Mouse (Mus musculus) 416B (cell line): ENCODE measurements around the gene Ildr2.
A peak's percentile ranks its signal among the peaks of the same experiment; 100 is the strongest.

Experiments
- DNase-seq: peaks from one replicate; pipeline ENCODE4 v3.0.0; 2011; ENCODE audit warnings: low read depth

Gene Ildr2

DNA sequence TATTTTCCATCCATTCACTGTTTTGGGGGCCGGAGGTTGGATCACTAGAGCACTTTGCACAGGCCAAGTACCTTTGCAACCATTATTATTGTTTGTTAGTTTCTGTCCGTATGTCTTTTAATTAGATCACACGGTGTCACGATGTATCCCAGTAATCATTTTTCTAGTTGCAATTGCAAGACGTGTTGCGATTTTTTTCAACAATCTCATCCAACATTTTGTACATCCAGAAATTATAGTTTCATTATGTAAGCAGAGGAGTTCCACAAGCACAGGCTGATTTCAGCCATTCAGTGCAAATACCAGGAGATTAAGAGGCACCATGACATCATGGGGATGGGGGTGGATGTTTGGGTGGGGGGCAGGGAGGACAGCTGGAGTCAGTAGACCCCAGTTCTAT, 29.5 kb downstream of the Ildr2 start:
- DNase-seq, result no peak

GRCm38 (mm10) chr1:166284390-166284789, 30.5 kb downstream of the Ildr2 start:
- DNase-seq, result no peak

- no peak for DNase-seq
Observed at GRCm38 (mm10) chr1:166286231-166286630, 32.3 kb downstream of the Ildr2 start.

DNA sequence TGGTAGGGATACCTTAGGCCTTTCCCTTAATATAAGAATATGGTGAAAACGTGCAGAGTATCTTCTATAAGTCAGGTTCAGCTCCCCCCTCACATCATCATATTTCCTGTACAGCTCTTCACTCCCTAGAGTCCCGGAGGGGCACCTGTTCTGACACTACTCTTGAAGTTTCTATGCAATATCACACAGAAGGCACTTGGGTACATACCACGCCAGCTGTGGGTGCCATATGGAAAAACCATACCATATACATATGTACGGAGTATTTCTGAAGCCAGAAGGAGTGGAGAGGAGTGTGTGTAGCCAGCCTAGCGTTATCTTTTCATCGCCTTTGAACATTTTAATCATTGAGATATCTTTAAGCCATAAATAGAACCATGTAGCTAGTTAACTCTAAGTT, 36.6 kb downstream of the Ildr2 start:
- DNase-seq, result no peak

DNA sequence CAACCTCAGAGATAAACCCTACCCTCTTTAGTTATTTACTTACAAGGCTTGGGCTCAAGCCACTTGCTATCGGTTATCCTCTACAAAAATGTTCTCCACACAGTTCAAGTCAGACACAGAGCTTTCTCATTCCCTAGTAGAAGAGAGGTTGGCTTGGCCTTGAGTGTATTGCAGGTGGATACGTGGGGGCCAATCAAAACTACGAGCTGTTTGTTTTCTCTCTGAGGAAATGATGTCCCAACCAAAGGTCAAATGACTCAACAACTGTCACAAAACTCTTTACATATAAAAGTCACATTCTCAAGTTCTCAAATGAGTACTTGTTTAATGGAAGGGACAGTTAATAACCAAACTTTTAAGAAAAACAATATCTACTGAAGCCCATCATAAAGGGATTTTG, 39.1 kb downstream of the Ildr2 start:
- DNase-seq, result peak; percentile 79

GRCm38 (mm10) chr1:166295548-166295947, 41.6 kb downstream of the Ildr2 start:
- DNase-seq, result no peak

DNA sequence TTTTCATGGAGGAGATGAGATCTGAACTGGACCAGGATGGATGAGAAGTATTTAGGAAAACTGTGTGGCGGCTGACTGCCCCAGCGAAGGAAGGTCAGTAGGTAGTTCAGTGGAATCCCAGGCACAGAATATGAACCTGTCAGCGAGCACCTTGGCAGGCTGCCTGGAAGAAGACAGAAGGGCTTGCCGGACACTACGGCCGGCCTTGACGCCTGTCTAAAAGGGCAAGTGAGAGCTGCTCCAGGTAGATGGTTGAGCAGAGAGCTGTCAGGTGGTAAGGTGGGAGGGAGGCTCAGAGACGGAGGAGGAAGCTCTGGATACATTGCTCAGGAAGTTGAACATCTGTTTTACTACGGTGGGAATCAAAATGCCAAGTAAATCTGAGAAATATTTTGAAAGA, 42.4 kb downstream of the Ildr2 start:
- DNase-seq, result no peak

- no peak for DNase-seq
Observed at GRCm38 (mm10) chr1:166296971-166297370, 43.0 kb downstream of the Ildr2 start.

- DNase-seq, result no peak
Observed at GRCm38 (mm10) chr1:166297499-166298111, 43.7 kb downstream of the Ildr2 start.

DNA sequence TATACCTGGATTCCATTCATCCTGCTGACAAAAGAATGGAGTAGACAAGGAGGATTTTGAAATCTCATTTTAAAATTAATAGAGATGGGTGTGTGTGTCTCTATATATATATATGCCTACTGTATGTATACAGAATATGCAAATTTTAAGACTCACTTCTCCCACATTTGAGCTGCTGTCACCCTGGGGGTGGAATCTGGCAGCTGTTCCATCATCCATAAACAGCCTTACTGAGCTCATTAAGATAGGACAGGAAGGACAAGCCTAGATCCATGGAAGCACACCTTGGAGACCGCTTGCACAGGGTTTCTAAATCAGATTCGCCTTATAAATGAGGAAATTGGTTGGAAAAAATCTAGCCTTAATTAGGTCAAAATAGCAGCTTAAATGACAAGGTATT, 44.9 kb downstream of the Ildr2 start:
- DNase-seq, result no peak

GRCm38 (mm10) chr1:166299821-166300220, 45.9 kb downstream of the Ildr2 start:
- DNase-seq, result peak; percentile 35

DNA sequence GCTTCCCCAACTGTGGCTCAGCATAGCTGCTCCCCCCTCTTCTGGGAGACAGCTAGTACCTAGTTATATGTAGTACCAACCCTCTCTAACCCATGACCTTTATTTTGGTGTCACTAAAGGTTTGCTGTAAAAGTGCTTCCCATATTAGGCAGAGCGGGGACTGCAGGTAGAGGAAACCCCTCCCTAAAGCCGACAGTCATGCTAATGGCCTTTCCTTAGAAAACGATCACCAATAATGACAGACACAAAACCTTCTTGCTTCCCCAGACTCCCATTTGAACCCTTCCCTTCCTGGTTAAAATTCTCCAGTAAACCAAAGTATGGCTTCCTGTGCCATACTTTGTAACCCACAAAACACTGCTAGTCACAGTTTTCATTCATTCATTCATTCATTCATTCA, 46.6 kb downstream of the Ildr2 start:
- DNase-seq, result no peak

DNA sequence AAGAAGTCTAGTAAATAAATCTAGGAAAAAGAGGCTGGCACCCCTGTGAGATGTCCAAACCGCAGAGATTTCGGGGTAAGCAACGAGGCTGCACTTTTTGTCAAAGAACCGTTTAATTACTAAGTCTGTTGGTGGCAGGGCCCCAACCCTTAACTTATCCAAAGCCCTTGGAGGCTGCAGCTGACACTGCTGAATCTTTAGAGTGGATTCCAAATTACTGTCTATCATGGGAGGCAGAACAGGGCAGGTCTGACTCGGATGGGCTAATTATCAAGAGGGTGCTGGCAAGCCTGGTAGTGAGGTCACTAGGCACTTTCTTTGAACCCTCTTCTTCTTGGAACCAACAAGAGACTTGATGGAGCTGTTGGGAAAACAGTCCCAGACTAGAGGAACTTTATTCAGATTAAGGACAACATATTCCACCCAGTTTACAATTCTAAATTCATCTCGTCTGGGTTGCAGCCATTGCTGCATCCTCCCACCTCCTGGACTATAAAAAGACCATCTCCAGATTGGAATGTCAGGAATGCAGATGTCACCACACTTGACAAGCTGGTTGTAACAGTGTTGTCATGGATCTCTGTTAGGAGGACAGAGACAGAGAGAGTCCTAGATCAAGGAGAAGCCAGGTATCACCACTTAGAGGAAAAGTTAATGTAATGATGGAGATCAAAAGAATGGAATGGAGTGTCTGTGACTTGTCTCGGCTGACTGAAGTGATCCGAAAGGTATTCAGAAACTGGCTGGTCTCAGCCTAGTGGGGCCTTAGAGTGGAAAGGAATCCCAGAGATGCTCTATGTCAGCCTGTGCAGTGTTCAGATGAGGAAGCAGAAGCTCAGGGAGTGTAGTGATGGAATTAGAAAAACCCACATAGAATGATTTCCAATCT, 50.7 kb downstream of the Ildr2 start:
- DNase-seq, result no peak

DNA sequence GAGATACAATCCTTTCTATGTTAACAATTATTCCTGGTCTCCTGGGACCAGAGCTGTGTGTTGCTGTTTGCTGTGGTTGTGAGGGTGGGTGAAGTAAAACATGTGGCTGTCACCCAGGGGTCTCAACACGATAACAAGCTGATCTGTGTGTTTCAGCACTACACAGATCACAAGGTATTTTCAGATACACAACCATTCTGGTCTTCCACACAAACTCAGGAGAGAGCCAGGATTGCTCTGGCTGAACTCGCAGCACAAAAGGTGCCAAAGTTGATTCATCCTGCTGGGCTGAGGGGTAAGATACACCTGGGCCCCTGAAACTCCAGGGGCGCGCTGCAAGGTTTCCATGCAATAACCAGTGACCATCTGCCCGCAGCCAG, 54.5 kb downstream of the Ildr2 start:
- DNase-seq, result no peak

DNA sequence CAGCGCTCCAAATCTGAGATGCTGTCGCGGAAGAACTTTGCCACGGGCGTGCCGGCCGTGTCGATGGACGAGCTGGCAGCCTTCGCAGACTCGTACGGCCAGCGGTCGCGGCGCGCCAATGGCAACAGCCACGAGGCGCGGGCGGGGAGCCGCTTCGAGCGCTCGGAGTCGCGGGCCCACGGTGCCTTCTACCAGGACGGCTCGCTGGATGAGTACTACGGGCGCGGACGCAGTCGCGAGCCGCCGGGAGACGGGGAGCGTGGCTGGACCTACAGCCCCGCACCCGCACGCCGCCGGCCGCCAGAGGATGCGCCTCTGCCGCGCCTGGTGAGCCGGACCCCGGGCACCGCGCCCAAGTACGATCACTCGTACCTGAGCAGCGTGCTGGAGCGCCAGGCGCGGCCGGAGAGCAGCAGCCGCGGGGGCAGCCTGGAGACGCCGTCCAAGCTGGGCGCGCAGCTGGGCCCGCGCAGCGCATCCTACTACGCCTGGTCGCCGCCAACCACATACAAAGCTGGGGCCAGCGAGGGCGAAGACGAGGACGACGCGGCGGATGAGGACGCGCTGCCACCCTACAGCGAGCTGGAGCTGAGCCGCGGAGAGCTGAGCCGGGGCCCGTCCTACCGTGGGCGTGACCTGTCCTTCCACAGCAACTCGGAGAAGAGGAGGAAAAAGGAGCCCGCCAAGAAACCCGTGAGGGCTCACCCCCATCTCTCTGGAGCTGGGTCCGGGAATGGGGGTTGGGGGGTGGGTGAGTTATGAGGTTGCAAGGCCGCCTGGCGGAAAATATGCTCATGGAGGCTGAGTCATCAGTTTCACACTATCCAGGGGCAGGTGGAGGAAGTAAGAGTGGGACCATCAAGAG, 55.1 kb downstream of the Ildr2 start:
- DNase-seq, result no peak

DNA sequence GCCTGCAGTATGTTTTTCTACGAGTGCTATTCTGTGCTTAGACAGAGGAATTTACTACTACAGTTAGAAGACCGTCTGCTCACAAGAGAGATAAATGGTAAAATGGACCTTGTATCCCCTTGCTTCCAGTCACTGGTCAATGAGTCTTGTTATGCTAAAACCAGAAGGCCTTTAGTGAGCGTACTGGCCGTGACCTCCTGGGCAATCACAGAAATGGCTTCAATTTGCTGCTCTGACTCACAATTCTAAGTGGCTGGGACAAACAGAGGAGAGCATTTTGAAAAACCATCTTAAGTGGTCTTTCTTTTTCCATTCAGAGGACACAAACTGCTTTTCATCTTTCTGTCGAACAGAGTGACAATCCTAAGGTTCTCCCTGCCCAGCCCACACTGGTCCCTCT, 57.2 kb downstream of the Ildr2 start:
- DNase-seq, result no peak

GRCm38 (mm10) chr1:166313637-166314036, 59.7 kb downstream of the Ildr2 start:
- peak; percentile 61 for DNase-seq

DNA sequence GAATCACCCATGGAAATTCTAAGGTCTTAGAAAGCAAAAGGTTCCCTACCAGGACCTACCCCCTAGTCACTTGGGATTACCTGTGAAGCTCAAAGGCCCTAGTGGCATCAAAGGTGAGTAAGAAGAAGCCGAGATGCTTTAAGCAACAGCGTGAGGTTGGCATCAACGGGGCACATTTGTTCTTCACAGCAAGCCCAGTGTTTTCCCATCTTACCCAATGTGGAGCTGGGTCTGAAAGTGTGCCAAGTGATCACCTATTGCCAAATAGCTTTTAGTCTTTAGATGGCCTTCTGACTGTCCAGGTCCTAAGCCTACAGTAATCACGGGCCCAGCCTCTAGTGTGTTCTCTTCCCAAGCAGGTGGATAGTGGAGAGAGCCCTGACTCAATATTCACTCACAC, 61.8 kb downstream of the Ildr2 start:
- DNase-seq, result no peak

- peak; percentile 85 for DNase-seq
Observed at GRCm38 (mm10) chr1:166319132-166319698, 65.3 kb downstream of the Ildr2 start.

GRCm38 (mm10) chr1:166326421-166326820, 72.5 kb downstream of the Ildr2 start:
- no peak for DNase-seq

DNA sequence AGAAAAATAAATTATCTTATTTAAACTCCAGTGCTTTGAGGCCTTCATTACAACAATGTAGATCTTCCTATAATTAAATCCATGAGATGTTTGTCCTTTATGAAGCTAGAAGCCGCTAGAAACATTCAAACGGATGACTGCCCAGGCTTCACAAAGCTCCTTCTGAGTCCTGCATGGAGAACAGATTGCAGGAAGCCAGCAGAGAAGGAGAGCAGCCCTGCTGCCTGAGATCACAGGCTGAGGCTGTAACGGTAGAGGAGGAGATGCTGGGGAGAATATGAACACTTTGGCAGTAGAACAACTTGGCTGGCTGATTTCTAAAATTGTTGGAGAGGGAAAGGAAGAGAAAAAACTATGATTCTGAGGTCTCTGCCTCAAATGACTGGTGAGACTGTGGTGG, 76.8 kb downstream of the Ildr2 start:
- DNase-seq, result no peak

- DNase-seq, result peak; percentile 79
Observed at GRCm38 (mm10) chr1:166339110-166339509, 85.2 kb downstream of the Ildr2 start.
